ENCODE assay signal across 8 mouse cellular contexts in the genomic region with DNA sequence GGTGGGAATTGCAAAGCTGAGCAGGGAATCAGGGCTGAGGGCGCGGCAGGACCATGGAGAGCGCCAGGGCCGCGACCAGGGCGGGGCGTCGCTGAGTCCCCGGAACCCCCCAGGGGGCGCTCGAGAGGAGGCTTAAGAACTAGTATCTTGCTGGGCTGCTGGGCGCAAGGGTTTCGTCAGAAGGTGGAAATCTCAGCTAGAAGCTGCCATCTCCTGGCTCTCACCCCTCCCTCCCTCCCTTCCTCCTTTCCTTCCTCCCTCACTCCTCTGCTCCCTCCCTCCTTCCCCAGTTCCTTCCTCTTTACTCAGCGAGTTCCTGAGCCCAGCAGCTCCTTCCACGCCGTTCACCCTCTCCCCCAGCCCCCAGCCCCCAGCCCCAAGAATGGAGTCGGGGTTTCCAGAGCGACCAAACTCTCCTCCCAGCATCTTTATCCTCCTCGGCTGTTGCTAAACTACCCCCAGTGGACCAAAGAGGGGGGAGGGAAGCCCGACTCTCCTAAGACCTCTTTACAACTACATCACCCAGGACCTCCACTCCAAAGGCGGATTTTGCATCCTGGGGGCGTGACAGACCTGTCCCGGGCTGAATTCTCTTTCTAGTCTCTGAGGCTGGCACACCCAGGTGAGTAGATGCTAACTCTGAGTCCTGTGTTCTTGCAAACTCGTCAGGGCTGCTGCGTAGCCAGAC. TPM values are rescaled to one million over a fixed set of nuclear protein-coding genes. Genes with fewer than 3 reads are reported as not detected.
DNase-seq lines count a peak whose midpoint lies in the region; ATAC-seq lines count a peak whose summit lies in the region.

No protein-coding gene starts in this region.

- H3K27ac ChIP-seq in forebrain, embryonic 10.5 days: no peak overlapping the region
- H3K27ac ChIP-seq in lung, embryonic 16.5 days (ENCODE audit: low read length): no peak overlapping the region

- H3K4me2 ChIP-seq in lung, embryonic 16.5 days (ENCODE audit: low read depth, low read length): no peak overlapping the region

- H3K4me1 ChIP-seq in forebrain, embryonic 10.5 days: peaks cover 11% of the 10 kb centered on the region
- H3K4me1 ChIP-seq in lung, embryonic 16.5 days (replicated peaks; ENCODE audit: control insufficient read depth, insufficient read depth, low read length): no peaks in the 10 kb centered on the region

- H3K4me3 ChIP-seq in forebrain, embryonic 10.5 days: peak overlapping the region; percentile 39
- no peak overlapping the region for H3K4me3 ChIP-seq in lung, embryonic 16.5 days (ENCODE audit: low read length)

- no peaks in the 10 kb centered on the region for H3K9me3 ChIP-seq in forebrain, embryonic 10.5 days
- H3K9me3 ChIP-seq in lung, embryonic 16.5 days (ENCODE audit: control insufficient read depth, low read length): no peaks in the 10 kb centered on the region

- peak; percentile 15 for DNase-seq in 3134 (ENCODE audit: extremely low read depth, insufficient read length, low spot score)
- peak; percentile 93 for DNase-seq in adrenal gland, postnatal 14 days
- peak; percentile 82 for DNase-seq in forebrain, embryonic 10.5 days (ENCODE audit: extremely low spot score, low spot score)
- peak; percentile 51 to 70 for DNase-seq in layer of hippocampus, adult 8-10 months (ENCODE audit: low spot score in 2 of 2)
- peak; percentile 92 for DNase-seq in retina, embryonic 14.5 days (ENCODE audit: low spot score)
- DNase-seq in thymus, postnatal 25 days: peak; percentile 60

- no peaks in the 10 kb centered on the region for H3K36me3 ChIP-seq in forebrain, embryonic 10.5 days (replicated peaks)
- no peaks in the 10 kb centered on the region for H3K36me3 ChIP-seq in lung, embryonic 16.5 days (ENCODE audit: control insufficient read depth, insufficient read depth, low read length)

- ATAC-seq in hematopoietic stem cell, adult 5-6 weeks (replicated peaks in 1 of 2; ENCODE audit: insufficient read depth in 1 of 2, low FRiP score in 2 of 2, low TSS enrichment in 1 of 2, low read depth in 1 of 2, poor library complexity in 2 of 2, severe bottlenecking in 2 of 2): peak; percentile 59 to 77; a peak in 3 of 4 replicates
- ATAC-seq in lung, embryonic 16.5 days (ENCODE audit: low read depth): peak; percentile 93

- H3K27me3 ChIP-seq in forebrain, embryonic 10.5 days (ENCODE audit: poor library complexity, severe bottlenecking): peaks cover 24% of the 10 kb centered on the region
- H3K27me3 ChIP-seq in lung, embryonic 16.5 days (ENCODE audit: control insufficient read depth, insufficient read depth, low read depth, low read length): peaks cover 12% of the 10 kb centered on the region

- no peak overlapping the region for H3K9ac ChIP-seq in lung, embryonic 16.5 days (ENCODE audit: low read length)

- WGBS in forebrain, embryonic 10.5 days: 0% methylated on average over 25 of the region's 25 CpGs
- under 1% methylated on average over 25 of the region's 25 CpGs for WGBS in lung, embryonic 16.5 days

RNA-seq across cellular contexts. Expression of a gene that starts 22.5 kb away (rescaled TPM):
- 0.19 and 0.22 TPM in 2 replicates for total RNA-seq in adrenal gland, postnatal 14 days (2021)
- 0.25 and 0.35 TPM in 2 replicates for polyA plus RNA-seq in forebrain, embryonic 10.5 days (2016; fragmentation: Nextera tagmentation; extraction: Ambion mirVana)
- not detected in 2 replicates for total RNA-seq in hematopoietic stem cell, adult 5-6 weeks (2017)
- 100 to 1,000 TPM; 111 to 134 (median 121) TPM for total RNA-seq in layer of hippocampus, adult 8-10 months (2022)
- polyA plus RNA-seq in lung, embryonic 16.5 days (2015; fragmentation: Nextera tagmentation; extraction: Ambion mirVana): 0.28 and 0.38 TPM in 2 replicates

Comparison
In these comparisons a context has a peak if more than half of its experiments do, and no peak if none do; other contexts are left out.
1. DNase-seq: peak in every context shown above with its lines; median percentile 93 in adrenal gland, postnatal 14 days; 92 in retina, embryonic 14.5 days; 82 in forebrain, embryonic 10.5 days; 60 in layer of hippocampus, adult 8-10 months; 60 in thymus, postnatal 25 days; 15 in 3134.
2. RNA of a gene that starts 22.5 kb away (total RNA-seq): 111 to 134 TPM in layer of hippocampus, adult 8-10 months; 0.19 to 0.22 TPM in adrenal gland, postnatal 14 days and not detected in hematopoietic stem cell, adult 5-6 weeks; every median in the first group is over 10 times any median in the second.